Mouse (Mus musculus) lung, postnatal 0 days (tissue): ENCODE measurements at regions not wholly inside any gene's neighbourhood (a gene's known extent, or its start where the extent isn't known, plus 50 kb on each side); places are given as distances from the start of the nearest gene placed in this dataset.

Experiments
- ATAC-seq: fragments of 200-750 bp; cut with Nextera tagmentation; 2 replicates; pipeline ENCODE4 v1.8.0; 2017; ENCODE audit warnings: moderate library complexity
- DNase-seq: peaks from one replicate; pipeline ENCODE4 v3.0.0-alpha.2; 2016; ENCODE audit warnings: low spot score
- H3K27ac ChIP-seq: fragments of 300-500 bp; sonication (generic); 2 replicates; pipeline ENCODE4 v1.5.1; 2014; ENCODE audit warnings: antibody characterized with exemption, mild to moderate bottlenecking, low read length, mixed read lengths
- H3K27me3 ChIP-seq: fragments of 300-500 bp; sonication (generic); replicated peaks from 2 replicates; pipeline ENCODE4 v1.6.1; 2014; ENCODE audit warnings: low read length, mixed read lengths; ENCODE audit not compliant: insufficient read depth
- H3K36me3 ChIP-seq: fragments of 300-500 bp; sonication (generic); 2 replicates; pipeline ENCODE4 v1.6.1; 2014; ENCODE audit warnings: low read length, mixed read lengths; ENCODE audit not compliant: insufficient read depth
- H3K4me1 ChIP-seq: fragments of 300-500 bp; sonication (generic); 2 replicates; pipeline ENCODE4 v1.6.1; 2014; ENCODE audit warnings: antibody characterized with exemption, low read depth, low read length, mixed read lengths; ENCODE audit not compliant: insufficient read depth
- H3K4me2 ChIP-seq: fragments of 300-500 bp; sonication (generic); replicated peaks from 2 replicates; pipeline ENCODE4 v1.6.1; 2014; ENCODE audit warnings: low read depth, mild to moderate bottlenecking, low read length, moderate library complexity, mixed read lengths
- H3K4me3 ChIP-seq: fragments of 300-500 bp; sonication (generic); 2 replicates; pipeline ENCODE4 v1.5.1; 2014; ENCODE audit warnings: low read depth, low read length
- H3K9ac ChIP-seq: fragments of 300-500 bp; sonication (generic); replicated peaks from 2 replicates; pipeline ENCODE4 v1.6.1; 2014; ENCODE audit warnings: low read depth, mild to moderate bottlenecking
- H3K9me3 ChIP-seq: fragments of 300-500 bp; sonication (generic); 2 replicates; pipeline ENCODE4 v1.6.1; 2016; ENCODE audit warnings: low read length, mixed read lengths
- CTCF ChIP-seq: IDR thresholded peaks from 2 replicates; pipeline ENCODE4 v1.5.1; 2016; ENCODE audit warnings: antibody characterized with exemption, mild to moderate bottlenecking
- EP300 ChIP-seq: IDR thresholded peaks from 2 replicates; pipeline ENCODE4 v1.6.1; 2016; ENCODE audit warnings: antibody characterized with exemption, mild to moderate bottlenecking, control low read depth
- WGBS: fragments of 180-500 bp; shearing (Covaris S2); extraction: QIAGEN DNeasy Blood & Tissue Kit; methylation state at CpG from one replicate; pipeline ENCODE4 v1.1.7; 2014; 5-methylcytosine and 5-hydroxymethylcytosine counted together

- Histone ChIP-seq H3K4me3 (no peak overlapping the region), H3K9me3 (no peaks in the 10 kb centered on the region), H3K4me2 (no peak overlapping the region), H3K36me3 (no peaks in the 10 kb centered on the region), H3K27ac (no peak overlapping the region), H3K4me1 (no peaks in the 10 kb centered on the region), H3K9ac (no peak overlapping the region), H3K27me3 (no peaks in the 10 kb centered on the region)
- ATAC-seq (no peak), DNase-seq (no peak)
- no peak for TF ChIP-seq EP300
- TF ChIP-seq CTCF, result no peak
- 56% methylated on average over 2 of the region's 2 CpGs for WGBS
Observed at GRCm38 (mm10) chr8:118005186-118005585, 203.4 kb upstream of the Mphosph6 start.

- H3K36me3 ChIP-seq, result no peaks in the 10 kb centered on the region
- no peak for DNase-seq
- TF ChIP-seq EP300 (no peak), CTCF (no peak)
- no peaks in the 10 kb centered on the region for H3K27me3 ChIP-seq
- 30% methylated on average over 7 of the region's 7 CpGs for WGBS
- no peak overlapping the region for H3K4me2 ChIP-seq
- H3K9me3 ChIP-seq, result no peaks in the 10 kb centered on the region
- no peaks in the 10 kb centered on the region for H3K4me1 ChIP-seq
- H3K4me3 ChIP-seq, result no peak overlapping the region
- no peak overlapping the region for H3K27ac ChIP-seq
- ATAC-seq, result no peak
- no peak overlapping the region for H3K9ac ChIP-seq
Observed at GRCm38 (mm10) chr8:118004391-118004851, 202.7 kb upstream of the Mphosph6 start.

DNA sequence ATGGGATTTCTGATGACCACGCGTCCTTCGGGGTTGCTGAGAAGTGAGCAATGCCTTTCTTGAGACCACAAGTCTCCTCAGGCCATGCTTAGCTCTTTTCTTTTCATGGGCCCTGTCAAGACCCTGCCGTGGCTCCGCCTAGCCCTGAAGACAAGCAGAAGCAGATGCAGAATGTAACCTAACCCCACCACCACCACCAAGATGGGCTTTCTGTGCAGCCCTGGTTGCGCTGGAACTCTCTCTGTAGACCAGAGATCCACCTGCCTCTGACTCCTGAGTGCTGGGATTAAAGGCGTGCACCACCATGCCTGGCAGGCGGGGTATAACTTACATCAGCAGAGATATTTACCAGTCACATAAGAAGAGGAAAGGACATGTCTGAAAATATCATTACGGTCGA, 199.4 kb upstream of the Mphosph6 start:
- H3K27ac ChIP-seq, result no peak overlapping the region
- H3K4me3 ChIP-seq, result no peak overlapping the region
- DNase-seq (no peak), ATAC-seq (no peak)
- no peaks in the 10 kb centered on the region for H3K27me3 ChIP-seq
- no peaks in the 10 kb centered on the region for H3K4me1 ChIP-seq
- no peak overlapping the region for H3K4me2 ChIP-seq
- no peaks in the 10 kb centered on the region for H3K36me3 ChIP-seq
- TF ChIP-seq CTCF, result no peak
- TF ChIP-seq EP300, result no peak
- 81% methylated on average over 10 of the region's 10 CpGs for WGBS
- H3K9ac ChIP-seq, result no peak overlapping the region
- no peaks in the 10 kb centered on the region for H3K9me3 ChIP-seq

- TF ChIP-seq EP300, result no peak
- ATAC-seq (no peak), DNase-seq (no peak)
- no peak overlapping the region for H3K27ac ChIP-seq
- no peak overlapping the region for H3K9ac ChIP-seq
- no peaks in the 10 kb centered on the region for H3K9me3 ChIP-seq
- WGBS, result 79% methylated on average over 7 of the region's 7 CpGs
- H3K36me3 ChIP-seq, result no peaks in the 10 kb centered on the region
- no peak overlapping the region for H3K4me2 ChIP-seq
- H3K27me3 ChIP-seq, result no peaks in the 10 kb centered on the region
- H3K4me1 ChIP-seq, result no peaks in the 10 kb centered on the region
- H3K4me3 ChIP-seq, result no peak overlapping the region
Observed at GRCm38 (mm10) chr8:117991826-117992225, 190.1 kb upstream of the Mphosph6 start.

DNA sequence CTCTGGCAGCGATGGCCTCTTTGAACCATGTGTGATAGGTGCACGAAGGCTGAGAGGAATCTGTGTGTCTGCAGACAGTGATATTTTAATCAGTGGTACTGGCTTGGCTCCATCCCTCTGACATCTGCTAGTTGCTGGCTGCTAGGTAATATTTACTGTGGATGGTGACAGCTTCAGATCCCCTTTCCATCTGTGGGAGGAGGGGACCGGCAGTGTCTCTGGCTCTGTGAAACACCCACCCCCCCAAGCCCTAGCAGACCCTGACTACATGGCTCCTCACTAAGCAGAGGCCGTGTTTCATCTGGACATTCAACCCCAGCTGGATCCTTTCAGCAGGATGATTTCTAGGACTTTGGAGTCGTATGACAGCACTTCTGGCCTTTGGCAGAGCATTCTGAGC, 187.0 kb upstream of the Mphosph6 start:
- H3K27ac ChIP-seq, result no peak overlapping the region
- DNase-seq (no peak), ATAC-seq (no peak)
- TF ChIP-seq EP300, result no peak
- no peak for TF ChIP-seq CTCF
- H3K4me3 ChIP-seq, result no peak overlapping the region
- H3K9me3 ChIP-seq, result no peaks in the 10 kb centered on the region; the same call in 1 of the 2 replicates
- no peaks in the 10 kb centered on the region for H3K36me3 ChIP-seq
- no peaks in the 10 kb centered on the region for H3K27me3 ChIP-seq
- WGBS, result 29% methylated on average over 5 of the region's 5 CpGs
- no peaks in the 10 kb centered on the region for H3K4me1 ChIP-seq
- no peak overlapping the region for H3K9ac ChIP-seq
- H3K4me2 ChIP-seq, result no peak overlapping the region

DNA sequence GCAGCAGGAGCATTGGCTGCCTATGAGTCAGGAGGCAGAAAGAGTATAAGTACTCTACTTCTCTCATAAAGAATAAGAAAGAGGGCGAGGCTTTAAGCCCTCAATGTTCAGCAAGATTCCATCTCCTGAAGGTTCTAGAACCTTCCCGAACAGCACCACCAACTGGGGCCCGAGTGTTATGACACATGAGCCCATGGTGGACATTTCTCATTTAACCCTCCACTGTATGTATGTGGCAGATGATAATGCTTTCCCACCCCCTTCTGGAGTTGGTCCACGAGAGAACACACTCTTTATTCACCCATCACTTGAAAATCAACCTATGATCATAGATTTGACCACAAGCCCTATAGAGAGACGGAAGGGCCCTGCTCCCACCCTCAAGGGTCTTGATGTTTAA, 166.6 kb upstream of the Mphosph6 start:
- no peak overlapping the region for H3K4me3 ChIP-seq
- H3K9me3 ChIP-seq, result no peaks in the 10 kb centered on the region
- H3K27me3 ChIP-seq, result no peaks in the 10 kb centered on the region
- no peak overlapping the region for H3K27ac ChIP-seq
- no peak for ATAC-seq
- TF ChIP-seq EP300 (no peak), CTCF (no peak)
- H3K4me2 ChIP-seq, result no peak overlapping the region
- no peak overlapping the region for H3K9ac ChIP-seq
- no peaks in the 10 kb centered on the region for H3K4me1 ChIP-seq
- 76% methylated on average over 5 of the region's 5 CpGs for WGBS
- DNase-seq, result no peak
- H3K36me3 ChIP-seq, result no peaks in the 10 kb centered on the region

- H3K4me3 ChIP-seq, result no peak overlapping the region
- no peak overlapping the region for H3K27ac ChIP-seq
- H3K4me1 ChIP-seq, result no peaks in the 10 kb centered on the region
- H3K36me3 ChIP-seq, result no peaks in the 10 kb centered on the region
- 85% methylated on average over 5 of the region's 5 CpGs for WGBS
- H3K4me2 ChIP-seq, result no peak overlapping the region
- no peaks in the 10 kb centered on the region for H3K9me3 ChIP-seq
- H3K9ac ChIP-seq, result no peak overlapping the region
- no peak for DNase-seq
- TF ChIP-seq CTCF (no peak), EP300 (no peak)
- H3K27me3 ChIP-seq, result no peaks in the 10 kb centered on the region
- ATAC-seq, result no peak
Observed at GRCm38 (mm10) chr8:117966556-117966955, 164.8 kb upstream of the Mphosph6 start.
